Mouse (Mus musculus) v-Abl transformed pro-B cells (cell line): ENCODE data around the gene Lrrc28.

Source experiments
- in situ Hi-C, 2 experiments: fragments of 400-800 bp; cut with MboI; formaldehyde crosslinking; loops; one replicate each; pipeline ENCODE4 v1.15.1; 2025; ENCODE audit not compliant: unreplicated experiment in 2 of 2

Gene Lrrc28

GRCm38 (mm10) chr7:67607669-67608347, 37.3 kb downstream of the Lrrc28 start:
- in situ Hi-C loops: no loop called here

GRCm38 (mm10) chr7:67606250-67606649, 38.8 kb downstream of the Lrrc28 start:
- in situ Hi-C loops: no loop called here

GRCm38 (mm10) chr7:67605114-67605513, 40.0 kb downstream of the Lrrc28 start:
- in situ Hi-C loops: no loop called here

DNA sequence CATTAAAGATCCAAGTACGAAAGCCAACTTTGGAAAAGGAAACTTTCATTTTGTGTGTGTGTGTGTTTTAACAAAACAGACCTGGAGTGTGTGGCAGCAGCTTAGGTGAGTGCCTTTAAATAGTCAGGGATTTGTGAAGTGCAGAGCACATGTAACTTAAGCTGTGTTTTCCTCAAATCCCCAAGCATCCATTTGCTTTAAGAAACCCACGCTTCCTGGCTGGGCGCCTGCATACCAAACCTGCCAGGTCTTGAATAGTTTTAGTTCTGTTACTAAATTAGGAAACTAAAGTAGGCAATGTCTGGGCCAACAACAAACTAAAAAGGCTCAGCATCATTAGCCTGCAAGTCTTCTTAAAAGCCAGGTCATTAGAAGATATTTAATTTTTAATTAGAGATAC, 47.0 kb downstream of the Lrrc28 start:
- in situ Hi-C loops: no loop called here

GRCm38 (mm10) chr7:67596961-67597360, 48.1 kb downstream of the Lrrc28 start:
- in situ Hi-C loops: no loop called here

DNA sequence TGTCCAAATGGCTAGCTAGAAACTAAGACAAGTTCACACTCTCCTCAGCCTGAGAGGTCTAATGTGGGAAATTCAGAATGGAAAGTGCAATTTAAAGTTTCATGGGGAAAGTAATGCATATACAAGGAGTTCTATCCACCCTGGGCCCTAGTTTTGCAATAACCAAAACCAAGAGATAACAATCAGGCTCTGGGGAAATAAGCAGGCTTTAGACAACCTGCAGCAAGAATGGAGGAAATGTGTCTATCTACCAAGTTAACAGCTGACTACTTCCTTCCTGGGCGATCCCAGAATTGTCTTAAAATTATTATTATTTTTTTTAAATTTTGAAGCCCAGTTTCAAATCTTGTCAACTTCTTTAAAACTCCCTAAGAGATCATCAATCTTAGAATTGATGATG, 48.7 kb downstream of the Lrrc28 start:
- in situ Hi-C loops: no loop called here

DNA sequence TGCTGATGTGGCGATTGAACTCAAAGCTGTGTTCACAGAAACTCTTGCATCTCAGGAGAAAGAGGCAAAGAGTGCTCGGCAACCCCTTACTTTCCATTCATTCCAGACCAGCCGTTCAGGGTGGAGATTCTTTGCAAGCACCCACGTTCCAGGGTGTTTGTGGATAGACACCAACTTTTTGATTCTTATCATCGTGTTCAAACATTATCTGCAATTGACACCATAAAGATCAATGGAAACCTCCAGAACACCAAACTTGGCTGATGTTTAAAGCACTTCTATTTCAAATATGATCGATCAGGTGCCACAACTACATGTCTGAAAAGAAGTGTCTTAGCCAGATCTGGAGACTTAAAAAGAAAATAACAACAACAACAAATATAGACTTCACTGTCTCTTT, 51.2 kb downstream of the Lrrc28 start:
- in situ Hi-C loops: no loop called here

DNA sequence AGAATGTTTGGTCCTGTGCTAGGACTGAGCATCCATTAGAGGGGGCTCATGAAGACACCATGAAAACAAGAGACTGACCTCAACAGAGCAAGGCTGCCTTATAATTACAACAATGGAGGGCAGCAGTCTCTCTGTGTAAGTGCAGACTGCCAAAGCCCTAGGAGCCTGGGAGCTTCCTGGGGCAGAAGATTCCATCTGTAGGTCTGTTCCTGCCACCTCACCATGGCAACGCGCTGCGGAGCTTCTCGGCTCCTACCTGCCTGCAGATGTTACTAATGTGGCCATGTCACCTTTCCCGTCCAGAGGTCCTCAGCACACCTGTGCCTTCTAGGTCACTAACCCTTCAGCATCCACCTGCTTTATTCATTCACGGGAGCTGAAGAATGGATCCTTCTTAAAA, 52.4 kb downstream of the Lrrc28 start:
- in situ Hi-C loops: no loop called here

DNA sequence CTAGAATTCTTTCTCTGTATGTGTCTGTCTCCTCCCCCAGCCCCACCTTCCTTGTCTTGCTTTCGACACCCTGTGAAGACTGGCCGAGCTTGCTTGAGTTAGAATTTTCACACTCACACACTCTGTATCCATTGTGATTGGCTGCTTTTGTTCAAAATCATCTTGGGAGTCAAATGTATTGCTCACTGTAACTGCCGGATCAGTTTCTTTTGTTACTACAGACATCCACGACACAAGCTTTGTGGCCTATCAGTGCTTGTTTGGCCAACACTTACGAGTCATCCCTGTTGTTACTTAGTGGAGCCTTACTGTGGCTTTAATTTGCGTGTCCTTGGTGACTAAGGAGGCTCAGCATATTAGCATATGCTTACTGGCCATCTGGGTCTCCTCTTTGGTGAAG, 56.3 kb downstream of the Lrrc28 start:
- in situ Hi-C loops: no loop called here

DNA sequence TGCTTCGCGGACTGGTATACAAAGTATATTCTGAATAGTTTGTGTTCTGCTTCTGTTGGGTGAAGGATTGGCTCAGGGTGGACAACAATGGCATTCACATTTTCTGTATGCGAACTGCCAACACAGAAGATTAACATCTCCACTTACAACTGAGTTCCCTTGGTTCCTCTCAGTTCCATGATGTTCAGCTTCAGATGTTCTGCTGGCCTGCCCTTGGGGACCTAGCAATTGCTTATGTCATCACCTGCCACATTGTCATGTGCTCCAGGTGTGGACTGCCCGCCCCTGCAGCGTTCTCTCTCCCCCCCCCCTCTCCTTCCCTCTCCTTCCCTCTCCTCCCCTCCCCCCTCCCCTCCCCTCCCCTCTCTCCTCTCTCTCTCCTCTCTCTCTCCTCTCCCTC, 58.6 kb downstream of the Lrrc28 start:
- in situ Hi-C loops: no loop called here

DNA sequence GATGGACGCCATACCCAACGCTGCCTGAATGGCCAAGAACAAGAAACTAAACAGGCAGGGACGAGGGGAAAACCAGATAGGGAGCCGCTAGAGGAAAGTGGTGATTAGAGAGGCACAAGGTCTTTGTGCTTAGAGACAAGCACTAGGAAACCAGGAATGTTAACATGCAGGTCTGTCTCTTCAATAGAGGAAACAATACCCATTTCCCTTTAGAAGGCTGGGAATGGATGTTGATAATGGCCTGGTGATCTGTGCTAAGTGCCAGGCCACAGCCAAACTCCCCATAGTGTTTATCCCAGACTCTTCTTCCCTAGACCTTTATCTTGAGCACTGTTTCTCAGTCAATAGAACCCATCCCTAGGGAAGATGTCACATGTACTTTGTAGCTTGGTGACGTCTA, 61.2 kb downstream of the Lrrc28 start:
- in situ Hi-C loops: no loop called here

- in situ Hi-C loops: no loop called here
These were observed 66.1 kb downstream of the Lrrc28 start for GRCm38 (mm10) chr7:67578783-67579482.

DNA sequence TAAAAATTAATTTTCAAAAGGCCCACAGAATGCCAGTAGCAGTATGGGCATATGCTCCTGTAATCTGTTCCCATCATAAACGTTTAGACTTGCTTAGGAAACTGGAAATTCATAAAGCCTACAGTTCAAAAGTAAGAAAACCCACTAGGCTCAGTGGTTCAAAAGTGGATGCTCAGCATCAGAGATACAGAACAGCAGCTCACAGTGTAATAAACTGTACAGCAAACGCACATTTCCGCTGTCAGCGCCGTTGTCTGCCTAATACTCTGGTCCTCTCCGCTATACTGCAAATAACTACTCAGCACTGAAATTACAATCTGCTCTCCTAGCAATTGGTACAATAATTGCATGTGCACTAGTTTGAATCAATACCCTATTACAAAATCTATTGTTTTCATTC, 67.0 kb downstream of the Lrrc28 start:
- in situ Hi-C loops: no loop called here

DNA sequence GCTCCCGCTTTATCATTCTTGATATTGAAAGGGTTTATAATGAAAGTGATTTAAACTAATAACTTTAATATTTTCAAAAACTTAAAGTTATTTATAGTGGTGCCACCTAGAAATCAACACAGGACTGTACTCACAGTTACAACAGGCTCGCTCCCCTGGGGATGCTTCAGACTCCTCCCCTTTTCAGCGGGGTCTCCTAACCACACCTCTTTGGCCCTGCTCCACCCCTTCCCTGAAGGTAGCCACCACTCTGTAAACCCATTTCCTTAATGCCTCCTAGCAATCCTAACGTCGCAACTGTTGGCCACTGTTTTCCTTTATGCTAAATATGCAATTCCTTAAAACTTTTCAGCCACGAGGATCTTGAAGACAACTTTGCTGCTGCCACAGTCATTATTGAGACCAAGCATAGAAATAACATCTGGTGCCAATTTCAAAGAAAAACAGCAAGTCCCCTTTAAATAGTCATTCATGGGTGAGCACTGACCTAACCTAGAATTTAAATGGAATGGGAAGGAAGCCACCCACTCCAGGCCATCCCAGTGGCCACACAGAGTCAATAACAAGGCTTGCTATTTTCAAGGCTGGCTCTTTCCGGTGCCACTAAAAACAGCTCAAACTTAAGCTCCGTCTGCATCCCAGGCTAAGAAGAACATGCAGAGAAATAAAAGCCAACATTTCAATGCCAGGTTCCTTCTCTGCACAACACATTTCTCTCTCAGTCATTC, 78.4 kb downstream of the Lrrc28 start:
- in situ Hi-C loops: no loop called here

DNA sequence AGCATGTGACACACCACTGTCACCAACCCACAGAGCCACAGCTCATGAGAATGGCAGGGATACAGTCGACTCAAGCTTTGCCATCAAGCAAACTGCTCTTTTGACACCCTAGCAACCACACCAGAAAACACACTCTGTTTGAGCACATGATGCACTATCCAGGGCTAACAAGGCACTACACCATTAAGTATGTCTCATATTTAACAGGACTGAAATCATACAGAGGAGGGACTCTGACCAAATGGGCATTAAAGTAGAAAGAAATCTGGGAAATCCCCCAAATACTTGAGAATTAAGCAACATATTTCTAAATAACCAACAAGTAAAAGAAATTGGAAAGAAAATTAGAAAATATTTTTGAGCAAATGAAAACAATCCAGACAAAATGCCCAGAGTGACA, 79.9 kb downstream of the Lrrc28 start:
- in situ Hi-C loops: no loop called here

GRCm38 (mm10) chr7:67562176-67562575, 82.9 kb downstream of the Lrrc28 start:
- in situ Hi-C loops: no loop called here

GRCm38 (mm10) chr7:67559486-67559885, 85.6 kb downstream of the Lrrc28 start:
- in situ Hi-C loops: no loop called here

- in situ Hi-C loops: no loop called here
These were observed 86.8 kb downstream of the Lrrc28 start for GRCm38 (mm10) chr7:67558230-67558629.

DNA sequence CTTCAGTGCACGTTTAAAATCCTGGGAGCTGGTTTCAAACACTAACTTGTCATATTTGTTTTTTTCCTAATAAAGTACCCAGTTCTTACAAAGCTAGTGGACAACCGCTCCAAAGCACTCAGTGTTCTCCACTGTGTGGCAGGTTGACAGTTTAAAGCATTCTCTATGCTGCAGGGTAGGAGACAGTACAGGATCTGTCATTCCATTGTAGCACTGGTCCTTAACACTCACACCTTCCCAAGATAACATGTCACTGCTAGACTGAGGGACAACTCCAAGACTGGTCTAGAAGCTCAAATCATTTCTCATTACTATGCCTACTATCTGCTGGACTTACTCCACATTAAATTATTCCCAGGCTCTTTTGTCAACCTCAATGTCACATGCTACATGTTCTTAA, 90.2 kb downstream of the Lrrc28 start:
- in situ Hi-C loops: no loop called here

GRCm38 (mm10) chr7:67551242-67551641, 93.8 kb downstream of the Lrrc28 start:
- in situ Hi-C loops: no loop called here

GRCm38 (mm10) chr7:67549073-67549561, 96.0 kb downstream of the Lrrc28 start:
- in situ Hi-C loops: no loop called here

DNA sequence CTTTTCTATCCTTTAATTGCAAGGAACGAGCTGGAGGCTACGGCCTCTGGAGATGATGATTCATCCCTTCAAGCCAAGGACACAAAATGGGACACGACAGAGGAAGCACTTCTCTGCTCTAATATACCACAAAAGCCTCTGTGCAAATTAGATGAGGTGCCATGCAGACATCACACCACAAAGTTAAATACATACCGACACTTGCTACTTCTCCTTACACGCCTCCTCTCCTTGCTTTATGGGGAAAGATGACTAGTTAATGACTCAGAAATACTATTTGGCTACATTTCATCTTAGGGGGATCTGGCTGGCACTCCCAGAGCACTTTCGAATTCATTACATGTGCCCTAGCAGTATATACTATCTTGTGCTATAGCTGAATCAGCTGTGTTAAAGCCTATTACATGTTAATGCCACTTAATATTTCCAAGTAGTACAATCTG, 96.4 kb downstream of the Lrrc28 start:
- in situ Hi-C loops: no loop called here
